Comparison of ENCODE assay signal across 16 mouse cellular contexts in the genomic region with DNA sequence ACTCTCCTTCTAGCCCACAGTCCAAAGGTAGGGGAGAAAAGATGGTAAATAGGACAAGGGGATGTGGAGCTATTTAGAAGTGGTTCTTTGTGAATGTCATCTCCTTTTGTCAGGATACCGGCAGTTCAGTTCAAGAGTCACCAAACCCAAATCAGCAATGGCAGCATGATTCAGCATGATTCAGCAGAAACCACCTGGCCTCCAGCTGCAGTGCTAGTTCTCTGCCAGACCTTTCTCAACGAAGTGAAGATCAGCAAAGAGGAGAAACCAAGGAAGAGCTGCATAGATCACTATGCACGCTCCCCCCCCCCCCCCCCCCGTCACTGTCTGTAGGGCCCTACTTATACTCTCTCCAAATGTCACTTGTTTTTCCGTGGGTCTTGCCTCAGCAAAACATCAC. TPM values are rescaled to one million over a fixed set of nuclear protein-coding genes. Genes with fewer than 3 reads are reported as not detected.
DNase-seq lines count a peak whose midpoint lies in the region; ATAC-seq lines count a peak whose summit lies in the region.
"Had no signal": no experiment of that assay in that cellular context is flagged by ENCODE, and none has a peak within 500 bp of the region (broad histone marks: within the 10 kb centered on the region; RNA-seq: fewer than 3 reads in every experiment).

No protein-coding gene starts in this region.

- no peaks in the 10 kb centered on the region for H3K36me3 ChIP-seq in liver, embryonic 12.5 days
- H3K36me3 ChIP-seq in intestine, embryonic 15.5 days, result no peaks in the 10 kb centered on the region
- H3K36me3 ChIP-seq: forebrain, embryonic 10.5 days; hindbrain, embryonic 15.5 days; neural tube, embryonic 15.5 days had no signal

- WGBS in liver, embryonic 12.5 days (ENCODE audit: insufficient replicate concordance), result 28% methylated on average over 5 of the region's 5 CpGs
- 62% methylated on average over 5 of the region's 5 CpGs for WGBS in intestine, embryonic 15.5 days

- peak overlapping the region; percentile 15 for H3K27ac ChIP-seq in liver, embryonic 12.5 days
- no peak overlapping the region for H3K27ac ChIP-seq in intestine, embryonic 15.5 days
- H3K27ac ChIP-seq: forebrain, embryonic 10.5 days; hindbrain, embryonic 15.5 days; kidney, postnatal 0 days; neural tube, embryonic 15.5 days had no signal

- peak; percentile 88 for ATAC-seq in liver, embryonic 12.5 days
- ATAC-seq in intestine, embryonic 15.5 days, result no peak

- no peak overlapping the region for H3K4me3 ChIP-seq in liver, embryonic 12.5 days
- no peak overlapping the region for H3K4me3 ChIP-seq in intestine, embryonic 15.5 days (replicated peaks)
- H3K4me3 ChIP-seq: forebrain, embryonic 10.5 days; hindbrain, embryonic 15.5 days; neural tube, embryonic 15.5 days had no signal

- H3K4me2 ChIP-seq in liver, embryonic 12.5 days, result peak overlapping the region; percentile 44
- no peak overlapping the region for H3K4me2 ChIP-seq in intestine, embryonic 15.5 days (replicated peaks)
- H3K4me2 ChIP-seq: hindbrain, embryonic 15.5 days; neural tube, embryonic 15.5 days had no signal

- peak; percentile 12 for DNase-seq in adrenal gland, adult 2 months
- DNase-seq in adrenal gland, postnatal 36 days, result no peak
- DNase-seq in 416B (ENCODE audit: low read depth) (peak; percentile 80), adipocyte (ENCODE audit: low spot score) (peak; percentile 15)
- no peak for DNase-seq in urinary bladder, postnatal 4 days (ENCODE audit: low spot score in 2 of 2)
- no peak for DNase-seq in adrenal gland, postnatal 14 days
- DNase-seq: adrenal gland, postnatal 10 days; B cell, adult 2 months; cerebellum, postnatal 14 days; thymus, postnatal 25 days had no signal

- no peaks in the 10 kb centered on the region for H3K9me3 ChIP-seq in liver, embryonic 12.5 days (replicated peaks)
- H3K9me3 ChIP-seq in intestine, embryonic 15.5 days, result no peaks in the 10 kb centered on the region
- H3K9me3 ChIP-seq: forebrain, embryonic 10.5 days; hindbrain, embryonic 15.5 days; neural tube, embryonic 15.5 days had no signal

- H3K27me3 ChIP-seq in liver, embryonic 12.5 days (replicated peaks), result peaks cover 20% of the 10 kb centered on the region
- no peaks in the 10 kb centered on the region for H3K27me3 ChIP-seq in intestine, embryonic 15.5 days (replicated peaks)
- H3K27me3 ChIP-seq: hindbrain, embryonic 15.5 days; neural tube, embryonic 15.5 days had no signal

- H3K4me1 ChIP-seq in liver, embryonic 12.5 days, result peaks cover 16% of the 10 kb centered on the region
- H3K4me1 ChIP-seq in intestine, embryonic 15.5 days (replicated peaks), result no peaks in the 10 kb centered on the region
- H3K4me1 ChIP-seq: hindbrain, embryonic 15.5 days; neural tube, embryonic 15.5 days had no signal

- H3K9ac ChIP-seq in liver, embryonic 12.5 days, result no peak overlapping the region
- H3K9ac ChIP-seq in intestine, embryonic 15.5 days, result no peak overlapping the region
- H3K9ac ChIP-seq: hindbrain, embryonic 15.5 days; neural tube, embryonic 15.5 days had no signal

RNA-seq across cellular contexts. Expression of a gene that starts 24.3 kb away (rescaled TPM):
- 1 to 10 TPM in 1 of 2 experiments, under 1 TPM in 1; 0.55 to 1.2 TPM for total RNA-seq in adrenal gland, adult 2 months (2021)
- 0.13 and 0.20 TPM in 2 replicates for polyA plus RNA-seq in adrenal gland, adult 2 months (2012; rRNA removed)
- total RNA-seq in adrenal gland, postnatal 36 days (2021), result 1 to 10 TPM in 1 of 2 experiments, under 1 TPM in 1; 0.95 to 1.4 TPM
- polyA plus RNA-seq in liver, embryonic 12.5 days (2016; fragmentation: Nextera tagmentation; extraction: Ambion mirVana), result 0.18 and 0.29 TPM in 2 replicates
- 1.3 and 1.5 TPM in 2 replicates for total RNA-seq in adrenal gland, postnatal 14 days (2021)
- 0.37 and 0.55 TPM in 2 replicates for polyA plus RNA-seq in intestine, embryonic 15.5 days (2015; fragmentation: Nextera tagmentation; extraction: Ambion mirVana)

RNA-seq across cellular contexts. Expression of a gene that starts 34.6 kb away (rescaled TPM):
- 10 to 100 TPM; 15.0 to 23.4 TPM for total RNA-seq in adrenal gland, adult 2 months (2021)
- polyA plus RNA-seq in adrenal gland, adult 2 months (2012; rRNA removed), result 1.4 and 1.9 TPM in 2 replicates
- 10 to 100 TPM; 19.7 to 23.3 TPM for total RNA-seq in adrenal gland, postnatal 36 days (2021)
- polyA plus RNA-seq in liver, embryonic 12.5 days (2016; fragmentation: Nextera tagmentation; extraction: Ambion mirVana), result 14.1 and 16.7 TPM in 2 replicates
- total RNA-seq in adrenal gland, postnatal 14 days (2021), result 20.5 and 22.6 TPM in 2 replicates
- polyA plus RNA-seq in intestine, embryonic 15.5 days (2015; fragmentation: Nextera tagmentation; extraction: Ambion mirVana), result 21.0 and 23.3 TPM in 2 replicates

RNA-seq across cellular contexts. Expression of a gene that starts 35.2 kb away (rescaled TPM):
- 1 to 10 TPM; 1.6 to 4.5 TPM for total RNA-seq in adrenal gland, adult 2 months (2021)
- polyA plus RNA-seq in adrenal gland, adult 2 months (2012; rRNA removed), result 0.93 and 2.0 TPM in 2 replicates
- total RNA-seq in adrenal gland, postnatal 36 days (2021), result 1 to 10 TPM; 3.2 to 3.3 TPM
- 0.19 and 1.1 TPM in 2 replicates for polyA plus RNA-seq in liver, embryonic 12.5 days (2016; fragmentation: Nextera tagmentation; extraction: Ambion mirVana)
- 4.3 and 5.2 TPM in 2 replicates for total RNA-seq in adrenal gland, postnatal 14 days (2021)
- polyA plus RNA-seq in intestine, embryonic 15.5 days (2015; fragmentation: Nextera tagmentation; extraction: Ambion mirVana), result 0.19 and 0.40 TPM in 2 replicates

Comparison
In these comparisons a context has a peak if more than half of its experiments do, and no peak if none do; other contexts are left out.
1. DNase-seq: peak in adrenal gland, adult 2 months (single experiment), 416B (single experiment) and adipocyte (single experiment); none in adrenal gland, postnatal 36 days (0 of 2), urinary bladder, postnatal 4 days (0 of 2) and adrenal gland, postnatal 14 days (single experiment).